Mouse (Mus musculus): ENCODE data around the gene Olfr1192-ps1. TPM values are rescaled to one million over a fixed set of nuclear protein-coding genes. Genes with fewer than 3 reads are reported as not detected.
"Not testable (repeated sequence)": the region's sequence is repeated elsewhere in the genome, so short reads cannot be mapped to it uniquely, and the experiment has no call there.

Olfr1192-ps1 gene
- 0.04 TPM in 1 of 2 replicates, not detected in the other for polyA plus RNA-seq (2015; fragmentation: Nextera tagmentation; extraction: Ambion mirVana)

DNA sequence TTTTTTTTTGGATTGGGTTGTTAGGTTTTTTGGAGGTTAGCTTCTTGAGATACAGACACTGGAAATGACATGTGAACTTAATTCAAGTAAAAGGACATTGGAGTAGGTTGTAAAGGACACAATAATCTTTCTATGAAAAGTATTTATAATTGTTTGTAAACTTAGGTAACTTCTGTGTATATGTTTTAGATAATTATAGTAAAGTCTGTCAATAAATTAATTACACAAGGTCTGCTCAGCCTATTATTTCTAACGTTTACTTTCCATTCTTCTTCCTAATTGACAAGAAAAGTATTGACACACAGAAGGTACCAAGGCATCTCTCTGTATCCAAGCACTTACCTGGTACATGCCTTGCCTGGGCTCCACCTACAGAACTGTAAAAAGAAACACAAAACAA is at the start of gene Olfr1192-ps1:
Gene Olfr1192-ps1 (plus strand): TSS at position 301 of the 400 bp plus-strand sequence.
- no peaks in the 10 kb centered on the region for H3K36me3 ChIP-seq
- H3K27me3 ChIP-seq = no peaks in the 10 kb centered on the region
- no peaks in the 10 kb centered on the region for H3K4me1 ChIP-seq
- no peak within 1 kb of the TSS for H3K9ac ChIP-seq
- no peak within 1 kb of the TSS for H3K27ac ChIP-seq (replicated peaks)
- WGBS = 42% methylated on average over 1 of the region's 1 CpGs
- H3K4me3 ChIP-seq (replicated peaks) = no peak within 1 kb of the TSS
- no peak within 1 kb of the TSS for H3K4me2 ChIP-seq (replicated peaks)
- ATAC-seq (ENCODE audit: insufficient number of reproducible peaks, low FRiP score, low TSS enrichment, low read depth) = no peak
- no peaks in the 10 kb centered on the region for H3K9me3 ChIP-seq (replicated peaks)

DNA sequence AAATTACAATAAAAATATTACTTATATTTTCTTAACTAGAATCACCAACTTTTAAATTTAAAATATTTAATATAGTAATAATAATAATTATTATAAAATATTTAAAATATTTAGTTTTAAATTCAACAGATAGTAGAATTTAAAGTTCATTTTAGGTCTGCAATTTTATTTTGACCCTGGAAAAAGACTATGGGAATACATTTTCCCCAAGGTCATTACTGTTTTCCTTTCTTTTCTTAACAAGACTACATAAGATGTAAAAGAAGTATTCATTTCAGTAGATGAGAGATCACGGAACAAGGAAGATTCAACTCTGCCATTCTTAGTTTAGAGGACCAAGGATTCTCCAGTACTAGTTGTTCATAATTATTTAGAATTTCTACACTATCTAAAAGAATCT is 8.1 kb upstream of the Olfr1192-ps1 start, which contains the start of gene Olfr1191-ps1:
Gene Olfr1191-ps1 (plus strand): TSS at position 301 of the 400 bp plus-strand sequence.
- H3K36me3 ChIP-seq; H3K4me3 ChIP-seq (replicated peaks); H3K27me3 ChIP-seq; H3K9me3 ChIP-seq (replicated peaks); H3K4me2 ChIP-seq (replicated peaks); H3K27ac ChIP-seq (replicated peaks); H3K4me1 ChIP-seq; H3K9ac ChIP-seq; ATAC-seq (ENCODE audit: insufficient number of reproducible peaks, low FRiP score, low TSS enrichment, low read depth): not testable (repeated sequence)
- WGBS = 81% methylated on average over 1 of the region's 1 CpGs

DNA sequence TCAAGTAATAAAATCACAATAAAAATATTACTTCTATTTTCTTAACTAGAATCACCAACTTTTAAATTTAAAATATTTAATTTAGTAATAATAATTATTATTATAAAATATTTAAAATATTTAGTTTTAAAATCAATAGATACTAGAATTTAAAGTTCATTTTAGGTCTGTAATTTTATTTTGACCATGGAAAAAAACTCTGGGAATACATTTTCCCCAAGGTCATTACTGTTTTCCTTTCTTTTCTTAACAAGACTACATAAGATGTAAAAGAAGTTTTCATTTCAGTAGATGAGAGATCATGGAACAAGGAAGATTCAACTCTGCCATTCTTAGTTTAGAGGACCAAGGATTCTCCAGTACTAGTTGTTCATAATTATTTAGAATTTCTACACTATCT is 27.0 kb downstream of the Olfr1192-ps1 start, which contains the start of gene Olfr1193:
Gene Olfr1193 (plus strand): TSS at position 301 of the 400 bp plus-strand sequence.
- H3K9me3 ChIP-seq (replicated peaks); H3K36me3 ChIP-seq; H3K4me1 ChIP-seq; H3K27me3 ChIP-seq; H3K9ac ChIP-seq; H3K4me3 ChIP-seq (replicated peaks); H3K4me2 ChIP-seq (replicated peaks); H3K27ac ChIP-seq (replicated peaks); ATAC-seq (ENCODE audit: insufficient number of reproducible peaks, low FRiP score, low TSS enrichment, low read depth): not testable (repeated sequence)

DNA sequence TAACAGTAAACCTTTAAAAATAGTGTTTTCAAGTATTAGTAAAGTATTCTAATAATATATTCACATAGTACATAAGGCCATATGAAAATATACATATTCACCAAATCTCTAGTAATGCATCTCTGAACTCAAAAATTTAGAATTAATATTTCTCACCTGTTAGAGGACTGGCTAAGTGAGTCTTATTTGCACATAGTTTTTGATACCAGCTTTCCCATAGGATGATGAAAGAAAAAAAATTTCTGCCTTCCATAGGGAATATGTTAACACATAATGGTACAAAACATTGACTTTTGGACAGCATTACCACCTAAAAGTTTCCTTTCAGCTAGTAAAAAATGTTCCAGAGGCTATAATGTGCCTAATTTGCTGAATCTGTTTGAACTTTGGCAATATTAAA is 40.8 kb downstream of the Olfr1192-ps1 start, which contains the start of gene Olfr1195:
Gene Olfr1195 (minus strand): TSS at position 101 of the 400 bp plus-strand sequence.
- Histone ChIP-seq H3K27ac (replicated peaks) (no peak within 1 kb of the TSS), H3K9me3 (replicated peaks) (no peaks in the 10 kb centered on the region), H3K27me3 (no peaks in the 10 kb centered on the region), H3K4me2 (replicated peaks) (no peak within 1 kb of the TSS), H3K4me3 (replicated peaks) (no peak within 1 kb of the TSS), H3K9ac (no peak within 1 kb of the TSS), H3K4me1 (no peaks in the 10 kb centered on the region), H3K36me3 (no peaks in the 10 kb centered on the region)
- ATAC-seq (ENCODE audit: insufficient number of reproducible peaks, low FRiP score, low TSS enrichment, low read depth) = no peak

DNA sequence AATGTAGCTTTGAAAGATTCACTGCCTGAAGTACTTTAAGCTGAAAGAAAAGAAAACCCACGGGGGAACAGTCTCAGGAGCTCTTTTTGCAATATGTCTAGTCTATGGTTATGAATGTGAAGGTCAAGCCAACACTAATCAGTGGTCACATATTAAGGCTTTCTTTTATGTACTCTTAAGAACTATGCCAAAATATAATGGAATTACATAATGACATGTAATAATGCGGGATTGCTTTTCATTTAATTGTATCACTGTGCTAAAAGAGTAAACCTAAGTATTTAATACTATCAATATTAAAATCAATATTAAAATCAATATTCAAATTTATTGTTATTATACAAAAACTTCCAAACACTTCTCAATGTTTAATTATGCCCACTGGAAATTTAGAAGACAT is 56.2 kb downstream of the Olfr1192-ps1 start, which contains the start of gene Olfr1196:
Gene Olfr1196 (minus strand): TSS at position 101 of the 400 bp plus-strand sequence.
- H3K27me3 ChIP-seq = no peaks in the 10 kb centered on the region
- H3K9me3 ChIP-seq (replicated peaks) = no peaks in the 10 kb centered on the region
- H3K4me3 ChIP-seq (replicated peaks) = no peak within 1 kb of the TSS
- no peak for ATAC-seq (ENCODE audit: insufficient number of reproducible peaks, low FRiP score, low TSS enrichment, low read depth)
- H3K9ac ChIP-seq = no peak within 1 kb of the TSS
- no peaks in the 10 kb centered on the region for H3K36me3 ChIP-seq
- no peak within 1 kb of the TSS for H3K4me2 ChIP-seq (replicated peaks)
- H3K27ac ChIP-seq (replicated peaks) = no peak within 1 kb of the TSS
- WGBS = 81% methylated on average over 2 of the region's 2 CpGs
- H3K4me1 ChIP-seq = no peaks in the 10 kb centered on the region

Other genes with a start within 250 kb of the Olfr1192-ps1 start
- not detected in 2 replicates for gene Olfr1179, start 242.1 kb upstream of the Olfr1192-ps1 start, polyA plus RNA-seq (2015; fragmentation: Nextera tagmentation; extraction: Ambion mirVana)
- not detected in 2 replicates for gene Olfr1180, start 229.4 kb upstream of the Olfr1192-ps1 start, polyA plus RNA-seq (2015; fragmentation: Nextera tagmentation; extraction: Ambion mirVana)
- gene Olfr1181, start 222.3 kb upstream of the Olfr1192-ps1 start, polyA plus RNA-seq (2015; fragmentation: Nextera tagmentation; extraction: Ambion mirVana) = not detected in 2 replicates
- gene Gm13757, start 199.4 kb upstream of the Olfr1192-ps1 start, polyA plus RNA-seq (2015; fragmentation: Nextera tagmentation; extraction: Ambion mirVana) = not detected in 2 replicates
- gene Olfr1183, start 193.6 kb upstream of the Olfr1192-ps1 start, polyA plus RNA-seq (2015; fragmentation: Nextera tagmentation; extraction: Ambion mirVana) = not detected in 2 replicates
- not detected in 2 replicates for gene Olfr1184, start 164.9 kb upstream of the Olfr1192-ps1 start, polyA plus RNA-seq (2015; fragmentation: Nextera tagmentation; extraction: Ambion mirVana)
- not detected in 2 replicates for gene Olfr1185-ps1, start 155.2 kb upstream of the Olfr1192-ps1 start, polyA plus RNA-seq (2015; fragmentation: Nextera tagmentation; extraction: Ambion mirVana)
- not detected in 2 replicates for gene Olfr1186, start 130.0 kb upstream of the Olfr1192-ps1 start, polyA plus RNA-seq (2015; fragmentation: Nextera tagmentation; extraction: Ambion mirVana)
- gene Olfr1188, start 91.6 kb upstream of the Olfr1192-ps1 start, polyA plus RNA-seq (2015; fragmentation: Nextera tagmentation; extraction: Ambion mirVana) = not detected in 2 replicates
- not detected in 2 replicates for gene Olfr1189, start 62.1 kb upstream of the Olfr1192-ps1 start, polyA plus RNA-seq (2015; fragmentation: Nextera tagmentation; extraction: Ambion mirVana)
- gene Olfr1191-ps1, start 8.0 kb upstream of the Olfr1192-ps1 start, polyA plus RNA-seq (2015; fragmentation: Nextera tagmentation; extraction: Ambion mirVana) = not detected in 2 replicates
- gene Olfr1193, start 27.1 kb downstream of the Olfr1192-ps1 start, polyA plus RNA-seq (2015; fragmentation: Nextera tagmentation; extraction: Ambion mirVana) = not detected in 2 replicates
- gene Olfr1195, start 40.7 kb downstream of the Olfr1192-ps1 start, polyA plus RNA-seq (2015; fragmentation: Nextera tagmentation; extraction: Ambion mirVana) = not detected in 2 replicates
- not detected in 2 replicates for gene Olfr1196, start 56.1 kb downstream of the Olfr1192-ps1 start, polyA plus RNA-seq (2015; fragmentation: Nextera tagmentation; extraction: Ambion mirVana)
- gene Olfr1197, start 83.9 kb downstream of the Olfr1192-ps1 start, polyA plus RNA-seq (2015; fragmentation: Nextera tagmentation; extraction: Ambion mirVana) = not detected in 2 replicates
- 0.18 TPM in 1 of 2 replicates, not detected in the other for gene Olfr1198, start 102.9 kb downstream of the Olfr1192-ps1 start, polyA plus RNA-seq (2015; fragmentation: Nextera tagmentation; extraction: Ambion mirVana)
- gene Olfr1199, start 112.0 kb downstream of the Olfr1192-ps1 start, polyA plus RNA-seq (2015; fragmentation: Nextera tagmentation; extraction: Ambion mirVana) = not detected in 2 replicates
- gene Olfr1200, start 122.0 kb downstream of the Olfr1192-ps1 start, polyA plus RNA-seq (2015; fragmentation: Nextera tagmentation; extraction: Ambion mirVana) = not detected in 2 replicates
- not detected in 2 replicates for gene Olfr1201, start 144.5 kb downstream of the Olfr1192-ps1 start, polyA plus RNA-seq (2015; fragmentation: Nextera tagmentation; extraction: Ambion mirVana)
- not detected in 2 replicates for gene Olfr1202, start 166.0 kb downstream of the Olfr1192-ps1 start, polyA plus RNA-seq (2015; fragmentation: Nextera tagmentation; extraction: Ambion mirVana)
- gene Olfr1205, start 181.2 kb downstream of the Olfr1192-ps1 start, polyA plus RNA-seq (2015; fragmentation: Nextera tagmentation; extraction: Ambion mirVana) = not detected in 2 replicates
- not detected in 2 replicates for gene Olfr1204, start 200.8 kb downstream of the Olfr1192-ps1 start, polyA plus RNA-seq (2015; fragmentation: Nextera tagmentation; extraction: Ambion mirVana)
- gene Olfr1206, start 214.7 kb downstream of the Olfr1192-ps1 start, polyA plus RNA-seq (2015; fragmentation: Nextera tagmentation; extraction: Ambion mirVana) = not detected in 2 replicates